Mouse (Mus musculus): ENCODE measurements at regions not wholly inside any gene's neighbourhood (a gene's known extent, or its start where the extent isn't known, plus 50 kb on each side); places are given as distances from the start of the nearest gene placed in this dataset.

GRCm38 (mm10) chr9:34427711-34428110 is 58.0 kb upstream of the Kirrel3 start:
- no peak for DNase-seq (ENCODE audit: low spot score)

Measured in embryo, embryonic 10.5 days (tissue).